Mouse (Mus musculus) kidney, adult 10 weeks (tissue): ENCODE data around the gene Nfkbid. TPM values are rescaled to one million over a fixed set of nuclear protein-coding genes. Genes with fewer than 3 reads are reported as not detected.

Source experiments
- polyA plus RNA-seq: library from polyadenylated mRNA; stranded (reverse); fragments of 350-450 nt; fragmentation: Illumina TruSeq; extraction: RNeasy Lipid Tissue Mini Kit (QIAGEN cat#74804); gene quantifications from one replicate; pipeline ENCODE4 v1.2.3, GENCODE M21; 2014; ENCODE audit warnings: low read depth, low replicate concordance

Gene Nfkbid
- not detected for polyA plus RNA-seq

GRCm38 (mm10) chr7:30421175-30421889 is at the start of gene Nfkbid:
TSS of gene Nfkbid (plus strand) at chr7:30421732.

GRCm38 (mm10) chr7:30413596-30413995 is 7.9 kb upstream of the Nfkbid start, which contains the start of gene Tyrobp:
TSS of gene Tyrobp (plus strand) at chr7:30413760.

GRCm38 (mm10) chr7:30419561-30420499 is 1.7 kb upstream of the Nfkbid start, which contains the start of gene Hcst:
TSS of gene Hcst (minus strand) at chr7:30419854.

GRCm38 (mm10) chr7:30444971-30445751 is 23.6 kb downstream of the Nfkbid start, which contains the start of gene Aplp1:
TSS of gene Aplp1 (minus strand) at chr7:30445535.

GRCm38 (mm10) chr7:30457629-30458330 is 36.2 kb downstream of the Nfkbid start, which contains the start of the genes Kirrel2 and Nphs1:
TSS of gene Kirrel2 (minus strand) at chr7:30457690.
TSS of gene Nphs1 (plus strand) at chr7:30458315.

Other genes starting within 250 kb of the Nfkbid start
- gene Cox7a1, start 237.6 kb upstream of the Nfkbid start, polyA plus RNA-seq = not detected
- 58.2 TPM for gene Capns1, start 222.9 kb upstream of the Nfkbid start, polyA plus RNA-seq
- not detected for gene Polr2i, start 189.8 kb upstream of the Nfkbid start, polyA plus RNA-seq
- 7.6 TPM for gene Tbcb, start 189.5 kb upstream of the Nfkbid start, polyA plus RNA-seq
- gene Ovol3, start 186.0 kb upstream of the Nfkbid start, polyA plus RNA-seq = not detected
- not detected for gene Thap8, start 141.6 kb upstream of the Nfkbid start, polyA plus RNA-seq
- not detected for gene Wdr62, start 141.3 kb upstream of the Nfkbid start, polyA plus RNA-seq
- 1.7 TPM for gene Clip3, start 130.0 kb upstream of the Nfkbid start, polyA plus RNA-seq
- 4.7 TPM for gene Alkbh6, start 113.0 kb upstream of the Nfkbid start, polyA plus RNA-seq
- gene Syne4, start 106.9 kb upstream of the Nfkbid start, polyA plus RNA-seq = 5.0 TPM
- 1.4 TPM for gene E130208F15Rik, start 100.0 kb upstream of the Nfkbid start, polyA plus RNA-seq
- 5.7 TPM for gene Sdhaf1, start 97.8 kb upstream of the Nfkbid start, polyA plus RNA-seq
- 0.69 TPM for gene Lrfn3, start 59.0 kb upstream of the Nfkbid start, polyA plus RNA-seq
- gene Tyrobp, start 8.0 kb upstream of the Nfkbid start, polyA plus RNA-seq = 0.97 TPM
- not detected for gene Hcst, start 1.9 kb upstream of the Nfkbid start, polyA plus RNA-seq
- 1.6 TPM for gene Aplp1, start 23.8 kb downstream of the Nfkbid start, polyA plus RNA-seq
- gene Kirrel2, start 36.0 kb downstream of the Nfkbid start, polyA plus RNA-seq = not detected
- gene Nphs1, start 36.6 kb downstream of the Nfkbid start, polyA plus RNA-seq = 3.5 TPM
- gene Prodh2, start 71.9 kb downstream of the Nfkbid start, polyA plus RNA-seq = 2.5 TPM
- gene Arhgap33, start 113.3 kb downstream of the Nfkbid start, polyA plus RNA-seq = 0.12 TPM
- 6.5 TPM for gene Hspb6, start 130.4 kb downstream of the Nfkbid start, polyA plus RNA-seq
- 0.81 TPM for gene Proser3, start 130.6 kb downstream of the Nfkbid start, polyA plus RNA-seq
- gene Lin37, start 138.1 kb downstream of the Nfkbid start, polyA plus RNA-seq = not detected
- gene U2af1l4, start 141.6 kb downstream of the Nfkbid start, polyA plus RNA-seq = 15.9 TPM
- gene Gm49396, start 141.6 kb downstream of the Nfkbid start, polyA plus RNA-seq = 2.1 TPM
- gene Psenen, start 141.9 kb downstream of the Nfkbid start, polyA plus RNA-seq = 24.8 TPM
- not detected for gene Igflr1, start 143.7 kb downstream of the Nfkbid start, polyA plus RNA-seq
- 2.1 TPM for gene Kmt2b, start 167.0 kb downstream of the Nfkbid start, polyA plus RNA-seq
- gene Zbtb32, start 177.2 kb downstream of the Nfkbid start, polyA plus RNA-seq = not detected
- gene Upk1a, start 191.1 kb downstream of the Nfkbid start, polyA plus RNA-seq = not detected
- 1,773 TPM for gene Cox6b1, start 204.4 kb downstream of the Nfkbid start, polyA plus RNA-seq
- gene Etv2, start 214.1 kb downstream of the Nfkbid start, polyA plus RNA-seq = not detected
- 0.40 TPM for gene Rbm42, start 228.6 kb downstream of the Nfkbid start, polyA plus RNA-seq
- gene Haus5, start 243.3 kb downstream of the Nfkbid start, polyA plus RNA-seq = 1.5 TPM
- gene Pmis2, start 249.9 kb downstream of the Nfkbid start, polyA plus RNA-seq = not detected